Mouse (Mus musculus): Measurements from ENCODE around the gene Tmem209. TPM values are rescaled to one million over a fixed set of nuclear protein-coding genes. Genes with fewer than 3 reads are reported as not detected.
A peak's percentile ranks its signal among the peaks of the same experiment; 100 is the strongest.

Tmem209 gene
- total RNA-seq, 2 experiments from 2014 or later, result 19.1 to 20.7 TPM

DNA sequence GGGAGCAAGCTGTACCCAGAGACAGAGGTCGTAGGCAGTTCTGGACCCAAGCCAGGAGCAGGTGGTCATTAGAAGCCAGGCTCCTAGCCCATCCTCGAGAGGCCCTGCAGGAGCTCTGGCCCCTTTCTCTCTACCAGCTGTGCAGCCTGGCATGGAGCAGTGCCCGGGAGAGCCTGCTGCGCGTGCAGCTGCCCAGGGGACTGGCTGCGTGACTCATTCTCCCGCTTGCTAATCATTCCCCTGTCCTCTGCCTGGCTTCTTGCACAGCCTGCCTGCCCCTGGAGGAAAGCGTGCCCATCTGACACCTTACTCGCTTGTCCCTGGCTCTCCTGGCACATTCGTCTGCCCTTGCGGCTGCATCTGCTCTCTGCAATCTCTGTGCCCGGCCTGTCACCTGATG is 40.2 kb downstream of the Tmem209 start:
- DNase-seq (ENCODE audit: low spot score in 2 of 2), result no peak
- intact Hi-C loops (cut with DNase I), result loop anchor here (2.0 kb wide), 1 partner anchor 67 kb away; no protein-coding TSS in a partner anchor

- intact Hi-C loops (cut with DNase I), result loop anchor here (2.0 kb wide), 1 partner anchor 66 kb away; no protein-coding TSS in a partner anchor
Observed at GRCm38 (mm10) chr6:30468684-30469083, 40.9 kb downstream of the Tmem209 start.

GRCm38 (mm10) chr6:30468058-30468457 is 41.5 kb downstream of the Tmem209 start:
- no peak for DNase-seq (ENCODE audit: low spot score in 2 of 2)
- intact Hi-C loops (cut with DNase I), result loop anchor here (2.0 kb wide), 1 partner anchor 65 kb away; no protein-coding TSS in a partner anchor

More at GRCm38 (mm10) chr6:30468684-30469083, 40.9 kb downstream of the Tmem209 start:
- no peak for DNase-seq (ENCODE audit: low spot score in 2 of 2)

GRCm38 (mm10) chr6:30465586-30465985 is 44.0 kb downstream of the Tmem209 start:
- intact Hi-C loops (cut with DNase I), result no loop called here
- no peak for DNase-seq (ENCODE audit: low spot score in 2 of 2)

GRCm38 (mm10) chr6:30462822-30463221 is 46.8 kb downstream of the Tmem209 start:
- intact Hi-C loops (cut with DNase I), result loop anchor here (5.0 kb wide), 1 partner anchor 89 kb away; no protein-coding TSS in a partner anchor
- no peak for DNase-seq (ENCODE audit: low spot score in 2 of 2)

DNA sequence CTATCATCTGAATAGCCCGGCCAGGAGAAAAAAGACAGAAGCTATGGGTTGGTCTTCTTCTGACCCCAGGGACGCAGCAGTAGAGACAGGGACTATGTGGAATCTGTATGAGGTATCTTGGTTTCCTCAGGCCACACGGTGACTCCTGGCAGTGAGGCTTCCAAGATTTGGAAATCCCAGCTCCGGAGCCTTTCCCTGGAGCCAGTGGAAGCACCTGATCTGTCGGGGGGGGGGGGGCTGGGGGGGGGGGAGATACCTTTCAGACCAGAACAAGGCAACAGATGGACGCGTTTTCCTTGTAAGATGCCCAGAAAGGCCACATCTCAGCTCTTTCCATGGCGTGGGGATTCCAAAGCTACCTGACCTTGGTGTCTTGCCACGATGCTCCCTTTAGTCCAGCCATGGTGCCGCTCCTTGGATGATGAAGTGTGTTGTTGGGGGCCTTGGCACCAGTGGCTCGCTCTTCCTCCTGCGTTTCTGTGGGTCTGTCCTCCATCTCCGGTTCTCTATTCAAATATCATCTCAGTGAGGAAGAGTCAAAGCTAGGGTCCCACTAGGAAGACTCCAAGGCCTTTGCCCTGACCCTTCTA is 47.7 kb downstream of the Tmem209 start:
- intact Hi-C loops (cut with DNase I), result loop anchor here (2.0 to 5.0 kb wide), 2 partner anchors 59 to 90 kb away; no protein-coding TSS in a partner anchor

DNA sequence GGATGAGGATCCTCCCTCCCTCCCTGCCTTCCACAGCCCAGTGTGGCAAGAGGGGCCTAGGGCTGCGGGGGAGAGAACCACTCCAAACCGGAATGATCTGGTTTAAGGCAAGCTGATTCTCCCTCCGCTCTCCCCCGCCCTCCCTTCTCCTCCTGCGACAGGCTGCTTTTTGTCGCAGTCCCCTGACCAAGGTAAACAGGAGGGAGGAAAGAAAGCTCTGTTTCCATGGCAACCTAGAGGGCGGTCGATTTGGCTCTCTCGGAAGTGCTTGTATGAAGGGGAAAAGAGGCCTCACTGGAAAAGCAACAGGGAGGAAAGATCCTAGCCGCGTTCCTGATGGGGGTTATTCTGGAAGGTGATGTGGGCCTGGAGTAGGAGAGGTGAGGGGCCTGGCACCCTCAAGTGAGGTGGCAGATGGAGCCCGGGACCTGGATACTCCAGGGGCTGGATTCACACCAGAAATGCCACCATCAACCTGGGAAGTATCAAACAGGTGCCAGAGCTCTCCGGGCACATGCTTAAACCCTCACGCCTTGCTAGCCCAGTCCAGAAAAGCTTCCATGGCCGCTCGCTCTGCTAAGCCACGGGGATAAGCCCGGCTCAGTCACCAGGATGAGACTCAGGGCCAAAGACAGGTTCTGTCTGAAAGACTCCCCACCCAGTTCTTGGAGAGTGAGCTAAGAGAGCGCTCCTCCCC is 48.7 kb downstream of the Tmem209 start:
- DNase-seq (ENCODE audit: low spot score in 2 of 2), result peak; percentile 82 to 85
- intact Hi-C loops (cut with DNase I), result loop anchor here (2.0 to 5.0 kb wide), 2 partner anchors 58 to 91 kb away; no protein-coding TSS in a partner anchor

More for the DNA sequence above, 47.7 kb downstream of the Tmem209 start:
- DNase-seq (ENCODE audit: low spot score in 2 of 2), result no peak

- intact Hi-C loops (cut with DNase I), result loop anchor here (2.0 to 5.0 kb wide), 2 partner anchors 57 to 92 kb away; no protein-coding TSS in a partner anchor
- DNase-seq (ENCODE audit: low spot score in 2 of 2), result peak; percentile 72 to 78
Observed at GRCm38 (mm10) chr6:30459811-30460749, 49.5 kb downstream of the Tmem209 start.

DNA sequence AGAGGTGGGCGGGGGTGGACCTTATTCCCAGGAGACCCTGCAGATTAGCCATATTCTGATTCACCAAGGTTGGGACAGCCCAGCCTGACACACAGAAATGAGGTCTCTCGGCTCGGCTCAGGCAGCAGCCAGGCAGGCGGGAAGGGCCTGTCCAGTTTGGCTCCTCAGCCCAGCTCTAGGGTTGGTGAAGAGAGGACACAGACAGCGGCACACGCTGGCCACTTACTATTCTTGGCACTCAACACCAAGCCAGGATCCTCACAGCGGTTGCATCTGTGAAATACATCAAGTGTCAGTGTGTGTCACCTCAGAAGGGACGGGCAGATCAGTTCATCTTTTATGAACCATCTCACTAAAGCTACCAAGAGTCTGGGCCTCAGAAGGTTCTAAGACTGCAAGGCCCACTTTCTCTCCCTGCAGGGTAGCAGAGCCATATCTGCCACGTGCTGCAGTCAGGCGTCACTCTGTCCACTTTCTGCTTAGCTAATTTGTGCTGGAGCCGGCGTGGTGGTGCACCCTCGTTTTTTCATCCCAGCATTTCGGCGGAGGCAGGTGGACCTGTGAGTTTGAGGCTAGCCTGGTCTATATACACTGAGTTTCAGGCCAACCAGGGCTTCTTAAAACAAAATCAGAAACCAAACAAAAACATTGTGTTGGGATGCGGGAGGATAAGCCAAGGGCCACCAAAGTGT is 50.4 kb downstream of the Tmem209 start:
- intact Hi-C loops (cut with DNase I), result no loop called here

DNA sequence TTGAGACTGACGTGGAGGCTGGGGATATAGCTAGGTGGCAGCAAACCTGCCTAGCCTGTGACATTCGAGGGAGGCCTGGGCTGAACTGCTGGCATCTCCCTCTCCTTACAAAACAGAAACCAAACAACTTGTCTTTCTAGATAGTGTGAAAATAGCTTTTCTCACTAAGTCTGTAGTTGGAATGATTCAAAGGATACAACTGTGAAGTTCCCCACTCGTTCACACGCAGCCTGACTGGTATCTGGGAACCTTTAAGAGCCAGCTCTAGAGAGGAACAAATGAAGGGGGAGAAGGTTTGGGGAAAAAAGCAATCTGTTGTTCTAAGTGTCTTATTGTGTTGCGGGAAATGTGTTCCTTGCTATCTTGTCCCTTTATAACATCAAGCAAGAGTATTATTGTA is 51.0 kb downstream of the Tmem209 start:
- no peak for DNase-seq (ENCODE audit: low spot score in 2 of 2)
- intact Hi-C loops (cut with DNase I), result no loop called here

More for the DNA sequence above, 50.4 kb downstream of the Tmem209 start:
- no peak for DNase-seq (ENCODE audit: low spot score in 2 of 2)

GRCm38 (mm10) chr6:30456991-30457390 is 52.6 kb downstream of the Tmem209 start:
- intact Hi-C loops (cut with DNase I), result no loop called here
- DNase-seq (ENCODE audit: low spot score in 2 of 2), result no peak

- no peak for DNase-seq (ENCODE audit: low spot score in 2 of 2)
- intact Hi-C loops (cut with DNase I), result no loop called here
Observed at GRCm38 (mm10) chr6:30439576-30439975, 70.0 kb downstream of the Tmem209 start.

- DNase-seq (ENCODE audit: low spot score in 2 of 2), result no peak
- intact Hi-C loops (cut with DNase I), result no loop called here
Observed at GRCm38 (mm10) chr6:30437054-30437453, 72.5 kb downstream of the Tmem209 start.

DNA sequence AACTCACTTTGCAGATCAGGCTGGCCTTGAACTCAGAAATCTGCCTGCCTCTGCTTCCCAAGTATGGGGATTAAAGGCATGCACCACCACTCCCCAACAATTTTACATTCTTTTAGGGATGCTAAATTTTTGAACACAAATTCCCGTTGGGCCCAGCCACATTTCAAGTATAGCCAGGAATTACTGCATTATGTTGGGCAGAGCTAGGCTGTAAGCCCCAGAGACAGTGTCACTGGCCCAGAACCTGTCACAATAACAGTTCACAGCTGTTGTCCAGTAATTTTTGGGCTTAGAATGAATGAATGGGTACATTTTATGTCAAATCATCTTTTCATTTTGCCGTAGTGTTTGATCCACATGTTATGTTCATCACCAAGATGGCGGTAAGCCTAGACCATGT is 73.1 kb downstream of the Tmem209 start:
- intact Hi-C loops (cut with DNase I), result no loop called here
- no peak for DNase-seq (ENCODE audit: low spot score in 2 of 2)

DNA sequence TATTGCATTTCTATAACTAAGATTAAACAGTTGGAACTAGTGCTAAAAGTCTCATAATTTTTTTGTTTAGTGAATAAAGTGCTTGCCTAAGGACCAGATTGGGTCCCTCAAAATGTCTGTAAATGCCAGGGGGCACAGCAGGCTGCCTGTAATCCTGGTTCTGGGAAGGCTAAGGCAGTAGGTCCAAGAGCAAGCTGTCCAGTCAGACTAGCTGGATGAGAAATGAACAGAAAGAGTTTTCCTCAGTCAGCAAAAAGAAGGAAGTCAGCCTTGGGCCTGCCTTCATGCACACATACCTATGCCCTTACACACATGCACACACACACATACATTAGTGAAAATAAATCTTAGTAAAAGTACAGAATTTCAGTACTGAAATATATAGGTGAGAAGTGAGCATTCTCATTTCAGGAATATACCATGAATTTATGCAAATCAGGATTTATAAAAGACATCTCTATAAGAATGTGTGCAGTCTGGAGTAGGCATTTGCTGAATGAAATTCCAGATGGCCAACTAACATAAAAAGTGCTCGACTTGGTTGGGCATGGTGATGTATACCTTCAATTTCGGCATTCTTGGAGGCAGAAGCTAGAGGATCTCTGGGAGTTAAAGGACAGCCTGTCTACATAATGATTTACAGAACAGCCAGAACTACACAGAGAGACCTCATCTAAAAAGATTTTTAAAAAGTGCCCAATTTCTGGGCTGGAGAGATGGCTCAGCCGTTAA is 77.0 kb downstream of the Tmem209 start:
- DNase-seq (ENCODE audit: low spot score in 2 of 2), result no peak
- intact Hi-C loops (cut with DNase I), result no loop called here

Measured in left cerebral cortex, postnatal 36 days (tissue).